Comparison of ENCODE assay signal across 9 mouse cellular contexts in genomic region chr14:122453388-122453995, GRCm38 (mm10). TPM values are rescaled to one million over a fixed set of nuclear protein-coding genes. Genes with fewer than 3 reads are reported as not detected.
DNase-seq lines count a peak whose midpoint lies in the region; ATAC-seq and TF ChIP-seq lines count a peak whose summit lies in the region.
"Had no signal": no experiment of that assay in that cellular context is flagged by ENCODE, and none has a peak within 500 bp of the region (broad histone marks: within the 10 kb centered on the region; RNA-seq: fewer than 3 reads in every experiment).

No protein-coding gene starts in this region.

- ATAC-seq in hindbrain, embryonic 12.5 days (ENCODE audit: low FRiP score): peak; percentile 82
- ATAC-seq in liver, embryonic 15.5 days (ENCODE audit: insufficient read depth): no peak

- H3K4me2 ChIP-seq in hindbrain, embryonic 12.5 days (replicated peaks): peak overlapping the region; percentile 47
- peak overlapping the region; percentile 38 for H3K4me2 ChIP-seq in liver, embryonic 15.5 days

- H3K36me3 ChIP-seq in hindbrain, embryonic 12.5 days: no peaks in the 10 kb centered on the region
- H3K36me3 ChIP-seq in liver, embryonic 15.5 days (replicated peaks): no peaks in the 10 kb centered on the region

- H3K27me3 ChIP-seq in hindbrain, embryonic 12.5 days: peaks cover 56% of the 10 kb centered on the region
- H3K27me3 ChIP-seq in liver, embryonic 15.5 days: peaks cover 73% of the 10 kb centered on the region

- WGBS in lung, adult 2 months: 7% methylated on average over 32 of the region's 32 CpGs
- 2% methylated on average over 32 of the region's 32 CpGs for WGBS in hindbrain, embryonic 12.5 days
- WGBS in liver, embryonic 15.5 days (ENCODE audit: insufficient replicate concordance): 8% methylated on average over 32 of the region's 32 CpGs

- DNase-seq in lung, adult 2 months: peak; percentile 31
- no peak for DNase-seq in lung, postnatal 14 days
- DNase-seq in cerebellum, postnatal 36 days: peak; percentile 69 to 70
- peak; percentile 43 for DNase-seq in right cerebral cortex, postnatal 4 days
- DNase-seq in adrenal gland, adult 2 months: no peak
- DNase-seq in ovary, adult 18-20 months (ENCODE audit: low spot score): no peak

- TF ChIP-seq CTCF in lung, adult 2 months (IDR thresholded peaks at IDR 0.05; ENCODE audit: insufficient read depth, low read length): no peak

- H3K4me3 ChIP-seq in lung, adult 2 months (replicated peaks; ENCODE audit: extremely low read depth, low read depth, low read length): peak overlapping the region; percentile 10
- H3K4me3 ChIP-seq in hindbrain, embryonic 12.5 days: peak overlapping the region; percentile 10
- peak overlapping the region; percentile 9; the same call in 1 of the 2 replicates for H3K4me3 ChIP-seq in liver, embryonic 15.5 days (replicated peaks)

- no peaks in the 10 kb centered on the region for H3K9me3 ChIP-seq in hindbrain, embryonic 12.5 days (replicated peaks)
- H3K9me3 ChIP-seq in liver, embryonic 15.5 days (replicated peaks): no peaks in the 10 kb centered on the region

- no peak overlapping the region for H3K9ac ChIP-seq in hindbrain, embryonic 12.5 days
- no peak overlapping the region for H3K9ac ChIP-seq in liver, embryonic 15.5 days

- TF ChIP-seq POLR2A in lung, adult 2 months (IDR thresholded peaks at IDR 0.05; ENCODE audit: borderline replicate concordance, extremely low read depth, low read depth, low read length): no peak

- H3K27ac ChIP-seq in hindbrain, embryonic 12.5 days: peak overlapping the region; percentile 86
- H3K27ac ChIP-seq in liver, embryonic 15.5 days (replicated peaks): no peak overlapping the region

- H3K4me1 ChIP-seq in lung, adult 2 months (ENCODE audit: control insufficient read depth, insufficient read depth, low read length): peaks cover 2% of the 10 kb centered on the region; the same call in 1 of the 2 replicates
- H3K4me1 ChIP-seq in hindbrain, embryonic 12.5 days: peaks cover 42% of the 10 kb centered on the region
- H3K4me1 ChIP-seq in liver, embryonic 15.5 days (replicated peaks): peaks cover 9% of the 10 kb centered on the region

RNA-seq across cellular contexts. Expression of gene Gm5089, which starts 2.6 kb away (rescaled TPM):
- not detected in 2 replicates for polyA plus RNA-seq in lung, adult 2 months (2012; rRNA removed)
- 2.8 and 4.0 TPM in 2 replicates for polyA plus RNA-seq in hindbrain, embryonic 12.5 days (2016; fragmentation: Nextera tagmentation; extraction: Ambion mirVana)
- polyA plus RNA-seq in liver, embryonic 15.5 days (2015; fragmentation: Nextera tagmentation; extraction: Ambion mirVana): not detected in 2 replicates
- total RNA-seq in adrenal gland, adult 2 months (2021): not detected
- polyA plus RNA-seq in adrenal gland, adult 2 months (2012; rRNA removed): not detected in 2 replicates
- total RNA-seq: adrenal gland, postnatal 36 days had no signal

RNA-seq across cellular contexts. Expression of gene Zic5, which starts 12.0 kb away (rescaled TPM):
- polyA plus RNA-seq in lung, adult 2 months (2012; rRNA removed): 0.06 TPM in 1 of 2 replicates, not detected in the other
- polyA plus RNA-seq in hindbrain, embryonic 12.5 days (2016; fragmentation: Nextera tagmentation; extraction: Ambion mirVana): 18.1 and 25.0 TPM in 2 replicates
- polyA plus RNA-seq in liver, embryonic 15.5 days (2015; fragmentation: Nextera tagmentation; extraction: Ambion mirVana): not detected in 2 replicates
- not detected for total RNA-seq in adrenal gland, adult 2 months (2021)
- polyA plus RNA-seq in adrenal gland, adult 2 months (2012; rRNA removed): 0.02 TPM in 1 of 2 replicates, not detected in the other
- total RNA-seq: adrenal gland, postnatal 36 days had no signal

RNA-seq across cellular contexts. Expression of gene Zic2, which starts 21.7 kb away (rescaled TPM):
- polyA plus RNA-seq in lung, adult 2 months (2012; rRNA removed): not detected in 2 replicates
- 18.3 TPM in 2 replicates for polyA plus RNA-seq in hindbrain, embryonic 12.5 days (2016; fragmentation: Nextera tagmentation; extraction: Ambion mirVana)
- not detected in 2 replicates for polyA plus RNA-seq in liver, embryonic 15.5 days (2015; fragmentation: Nextera tagmentation; extraction: Ambion mirVana)
- not detected for total RNA-seq in adrenal gland, adult 2 months (2021)
- polyA plus RNA-seq in adrenal gland, adult 2 months (2012; rRNA removed): 0.10 and 0.41 TPM in 2 replicates

RNA-seq across cellular contexts. Expression of gene Gm10837, which starts 36.9 kb away (rescaled TPM):
- not detected in 2 replicates for polyA plus RNA-seq in lung, adult 2 months (2012; rRNA removed)
- polyA plus RNA-seq in hindbrain, embryonic 12.5 days (2016; fragmentation: Nextera tagmentation; extraction: Ambion mirVana): 0.55 and 0.58 TPM in 2 replicates
- not detected in 2 replicates for polyA plus RNA-seq in liver, embryonic 15.5 days (2015; fragmentation: Nextera tagmentation; extraction: Ambion mirVana)
- total RNA-seq in adrenal gland, adult 2 months (2021): not detected
- not detected in 2 replicates for polyA plus RNA-seq in adrenal gland, adult 2 months (2012; rRNA removed)
- total RNA-seq: adrenal gland, postnatal 36 days had no signal

Comparison
In these comparisons a context has a peak if more than half of its experiments do, and no peak if none do; other contexts are left out.
1. DNase-seq: peak in lung, adult 2 months (single experiment), cerebellum, postnatal 36 days (2 of 2) and right cerebral cortex, postnatal 4 days (single experiment); none in lung, postnatal 14 days (single experiment), adrenal gland, adult 2 months (single experiment) and ovary, adult 18-20 months (single experiment).
2. RNA of gene Zic5, which starts 12.0 kb away (polyA plus RNA-seq): 18.1 to 25.0 TPM in hindbrain, embryonic 12.5 days; 0.06 TPM in lung, adult 2 months, not detected in liver, embryonic 15.5 days and 0.02 TPM in adrenal gland, adult 2 months; every median in the first group is over 10 times any median in the second.
3. RNA of gene Zic2, which starts 21.7 kb away (polyA plus RNA-seq): 18.3 TPM in hindbrain, embryonic 12.5 days; 0.10 to 0.41 TPM in adrenal gland, adult 2 months, not detected in lung, adult 2 months and not detected in liver, embryonic 15.5 days; every median in the first group is over 10 times any median in the second.
4. Peak in every context shown above with its lines, with median percentiles within 50 percentile points of each other: H3K4me3 ChIP-seq.